Mouse (Mus musculus) stomach, embryonic 14.5 days (tissue): ENCODE data around the gene Cby3. TPM values are rescaled to one million over a fixed set of nuclear protein-coding genes. Genes with fewer than 3 reads are reported as not detected.
A peak's percentile ranks its signal among the peaks of the same experiment; 100 is the strongest.

Source experiments
- ATAC-seq: fragments of 200-750 bp; cut with Nextera tagmentation; 2 replicates; pipeline ENCODE4 v1.8.0; 2017; ENCODE audit warnings: low read depth, moderate TSS enrichment; ENCODE audit not compliant: insufficient number of reproducible peaks, insufficient read depth, low FRiP score
- H3K27ac ChIP-seq: fragments of 300-500 bp; sonication (generic); 2 replicates; pipeline ENCODE4 v1.5.1; 2014; ENCODE audit warnings: mild to moderate bottlenecking, low read length, moderate library complexity, mixed read lengths
- H3K27me3 ChIP-seq: fragments of 300-500 bp; sonication (generic); 2 replicates; pipeline ENCODE4 v1.6.1; 2014; ENCODE audit warnings: low read length, control low read depth, mixed read lengths; ENCODE audit not compliant: control insufficient read depth, insufficient read depth
- H3K36me3 ChIP-seq: fragments of 300-500 bp; sonication (generic); 2 replicates; pipeline ENCODE4 v1.6.1; 2014; ENCODE audit warnings: mild to moderate bottlenecking, control low read depth, low read length, moderate library complexity, mixed read lengths; ENCODE audit not compliant: control insufficient read depth, insufficient read depth
- H3K4me1 ChIP-seq: fragments of 300-500 bp; sonication (generic); 2 replicates; pipeline ENCODE4 v1.6.1; 2014; ENCODE audit warnings: low read length, control low read depth, mixed read lengths; ENCODE audit not compliant: control insufficient read depth, insufficient read depth
- H3K4me2 ChIP-seq: fragments of 300-500 bp; sonication (generic); replicated peaks from 2 replicates; pipeline ENCODE4 v1.6.1; 2014; ENCODE audit warnings: low read depth, low read length, control low read depth
- H3K4me3 ChIP-seq: fragments of 300-500 bp; sonication (generic); 2 replicates; pipeline ENCODE4 v1.5.1; 2014; ENCODE audit warnings: low read depth, low read length, control low read depth
- H3K9ac ChIP-seq: fragments of 300-500 bp; sonication (generic); replicated peaks from 2 replicates; pipeline ENCODE4 v1.6.1; 2014; ENCODE audit warnings: low read depth, mild to moderate bottlenecking, control low read depth, low read length, moderate library complexity, mixed read lengths
- H3K9me3 ChIP-seq: fragments of 300-500 bp; sonication (generic); 2 replicates; pipeline ENCODE4 v1.6.1; 2016; ENCODE audit warnings: low read depth, low read length, control low read depth; ENCODE audit not compliant: control insufficient read depth
- WGBS: fragments of 180-500 bp; shearing (Covaris S2); extraction: QIAGEN DNeasy Blood & Tissue Kit; methylation state at CpG from one replicate; pipeline ENCODE4 v1.1.7; 2014; 5-methylcytosine and 5-hydroxymethylcytosine counted together
- polyA plus RNA-seq: library from polyadenylated mRNA; unstranded; fragments of >200 nt; fragmentation: Nextera tagmentation; extraction: Ambion mirVana; gene quantifications from 2 replicates; pipeline ENCODE4 v1.2.1, GENCODE M21; 2014

Gene Cby3
- polyA plus RNA-seq, 1 experiment from 2014 or later, result 0.51 TPM

DNA sequence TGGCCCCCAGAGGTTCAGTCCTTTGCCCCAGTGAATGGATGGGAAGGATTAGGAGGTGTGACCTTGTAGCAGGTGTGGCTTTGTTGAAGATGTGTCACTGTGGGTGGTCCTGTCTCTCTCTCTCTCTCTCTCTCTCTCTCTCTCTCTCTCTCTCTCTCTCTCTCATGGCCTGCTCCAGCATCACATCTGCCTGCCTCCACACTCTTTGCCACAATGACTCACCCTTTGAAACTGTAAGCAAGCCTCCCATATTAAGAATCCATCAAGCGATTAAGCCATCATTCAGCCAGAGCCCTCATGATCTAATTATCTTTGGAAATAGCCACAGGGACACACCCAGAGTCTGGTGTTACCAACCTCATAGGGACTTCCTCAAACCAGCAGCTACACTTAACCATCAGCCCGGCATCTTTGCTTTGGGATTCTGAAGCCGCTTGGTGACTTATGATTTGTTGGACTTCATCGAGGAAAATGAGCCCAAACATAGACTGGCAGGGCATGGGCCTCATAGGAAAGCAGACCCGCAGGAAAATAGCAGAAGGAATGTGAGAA lies 15.2 kb downstream of the Cby3 start:
- no peak for ATAC-seq
- Histone ChIP-seq H3K4me1 (0 out of 2 replicates have a peak, but pooled peaks cover 4% of the 10 kb centered on the region), H3K27ac (no peak overlapping the region), H3K4me2 (no peak overlapping the region), H3K9me3 (no peaks in the 10 kb centered on the region), H3K27me3 (no peaks in the 10 kb centered on the region), H3K36me3 (no peaks in the 10 kb centered on the region), H3K9ac (no peak overlapping the region), H3K4me3 (no peak overlapping the region)
- 74% methylated on average over 5 of the region's 5 CpGs for WGBS

DNA sequence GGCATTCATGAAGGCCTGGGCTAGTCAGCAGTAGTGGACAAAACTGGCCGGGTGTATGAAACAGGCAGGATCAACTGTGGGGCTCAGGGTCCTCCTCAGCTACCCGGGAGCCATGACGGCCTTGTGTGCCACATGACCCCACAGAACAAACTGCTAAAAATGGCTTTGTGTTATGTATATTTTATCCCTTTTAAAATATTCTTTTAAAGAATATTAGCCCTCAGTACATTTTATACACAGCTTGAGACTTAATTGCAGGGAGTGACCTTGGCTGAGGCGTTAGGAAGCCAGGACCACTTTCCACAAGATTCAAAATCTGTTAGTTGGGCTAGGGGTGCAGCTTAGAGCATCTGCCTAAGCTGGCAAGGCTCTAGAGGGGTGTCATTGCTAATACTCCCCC lies 16.7 kb downstream of the Cby3 start:
- Histone ChIP-seq H3K4me3 (no peak overlapping the region), H3K9ac (peak overlapping the region; percentile 29), H3K4me1 (0 out of 2 replicates have a peak, but pooled peaks cover 4% of the 10 kb centered on the region), H3K27ac (no peak overlapping the region), H3K4me2 (peak overlapping the region; percentile 58), H3K27me3 (no peaks in the 10 kb centered on the region), H3K36me3 (no peaks in the 10 kb centered on the region), H3K9me3 (no peaks in the 10 kb centered on the region)
- 0 out of 2 replicates have a peak, but pooled peaks have one; percentile 64 for ATAC-seq
- WGBS, result 64% methylated on average over 4 of the region's 4 CpGs

GRCm38 (mm10) chr11:50371399-50371841 lies 17.2 kb downstream of the Cby3 start:
- no peaks in the 10 kb centered on the region for H3K27me3 ChIP-seq
- H3K27ac ChIP-seq, result no peak overlapping the region
- H3K4me2 ChIP-seq, result peak overlapping the region; percentile 58
- peaks cover 7% of the 10 kb centered on the region; the same call in 1 of the 2 replicates for H3K4me1 ChIP-seq
- H3K9ac ChIP-seq, result peak overlapping the region; percentile 29
- ATAC-seq, result no peak
- H3K36me3 ChIP-seq, result no peaks in the 10 kb centered on the region
- peak overlapping the region; percentile 32 for H3K4me3 ChIP-seq
- H3K9me3 ChIP-seq, result no peaks in the 10 kb centered on the region
- WGBS, result 3% methylated on average over 18 of the region's 18 CpGs

DNA sequence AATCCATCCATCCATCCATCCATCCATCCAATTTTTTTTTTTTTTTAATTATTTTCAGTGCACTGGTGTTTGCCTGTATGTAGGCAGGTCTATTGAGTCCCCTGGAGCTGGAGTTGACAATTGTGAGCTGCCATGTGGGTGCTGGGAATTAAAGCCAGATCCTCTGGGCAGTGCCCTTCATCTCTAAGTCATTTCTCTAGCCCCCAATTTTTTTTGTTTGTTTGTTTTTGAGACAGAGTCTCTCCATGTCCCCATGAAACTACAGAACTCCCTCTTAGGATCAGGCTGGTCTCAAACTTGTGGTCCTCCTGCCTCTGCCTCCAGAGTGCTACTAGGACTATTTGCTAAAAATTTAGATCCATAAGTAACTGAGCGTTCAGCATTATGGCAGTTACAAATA lies 17.6 kb downstream of the Cby3 start:
- Histone ChIP-seq H3K4me2 (peak overlapping the region; percentile 58), H3K27me3 (no peaks in the 10 kb centered on the region), H3K9ac (no peak overlapping the region), H3K4me3 (peak overlapping the region; percentile 32; the same call in 1 of the 2 replicates), H3K4me1 (peaks cover 9% of the 10 kb centered on the region; the same call in 1 of the 2 replicates), H3K9me3 (no peaks in the 10 kb centered on the region), H3K36me3 (no peaks in the 10 kb centered on the region), H3K27ac (no peak overlapping the region)
- WGBS, result 97% methylated on average over 1 of the region's 1 CpGs
- no peak for ATAC-seq

DNA sequence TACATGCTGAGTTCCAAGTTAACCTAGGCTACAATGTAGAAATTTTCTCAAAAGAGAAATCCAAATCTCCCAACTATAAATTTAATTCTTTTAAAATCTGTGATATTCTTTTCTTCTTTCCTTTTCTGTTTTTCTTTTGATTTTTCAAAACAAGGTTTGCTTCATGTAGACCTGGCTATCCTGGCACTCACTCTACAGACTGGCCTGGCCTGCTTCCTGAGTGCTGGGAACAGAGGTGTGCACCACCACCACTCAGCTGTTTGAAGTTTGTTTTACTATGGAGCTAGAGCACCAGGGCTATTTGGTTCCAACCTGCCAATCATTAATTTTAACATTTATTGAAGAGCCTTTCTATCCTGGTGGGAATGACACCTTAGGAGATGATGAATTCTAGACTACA lies 18.8 kb downstream of the Cby3 start:
- no peak overlapping the region for H3K4me2 ChIP-seq
- no peak for ATAC-seq
- H3K9ac ChIP-seq, result no peak overlapping the region
- H3K36me3 ChIP-seq, result no peaks in the 10 kb centered on the region
- H3K4me3 ChIP-seq, result no peak overlapping the region
- H3K9me3 ChIP-seq, result no peaks in the 10 kb centered on the region
- peaks cover 9% of the 10 kb centered on the region; the same call in 1 of the 2 replicates for H3K4me1 ChIP-seq
- no peak overlapping the region for H3K27ac ChIP-seq
- no peaks in the 10 kb centered on the region for H3K27me3 ChIP-seq

DNA sequence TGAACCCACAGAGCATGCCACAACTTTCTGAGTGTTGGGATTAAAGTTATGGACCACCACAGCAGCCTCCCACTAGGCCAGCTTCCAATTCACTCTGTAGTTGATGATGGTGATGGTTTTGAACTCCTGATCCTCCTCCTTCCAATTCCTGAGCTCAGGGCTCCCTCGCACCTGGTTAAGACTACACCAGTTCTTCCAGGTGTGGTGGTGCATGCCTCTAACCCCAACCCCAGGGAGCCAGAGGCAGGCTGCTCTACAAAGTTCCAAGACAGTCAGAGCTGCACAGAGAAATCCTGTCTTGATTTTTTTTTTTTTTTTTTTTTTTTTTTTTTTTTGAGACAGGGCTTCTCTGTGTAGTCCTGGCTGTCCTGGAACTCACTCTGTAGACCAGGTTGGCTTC lies 19.4 kb downstream of the Cby3 start:
- no peak overlapping the region for H3K4me2 ChIP-seq
- no peak overlapping the region for H3K27ac ChIP-seq
- no peaks in the 10 kb centered on the region for H3K36me3 ChIP-seq
- H3K9ac ChIP-seq, result no peak overlapping the region
- H3K9me3 ChIP-seq, result no peaks in the 10 kb centered on the region
- H3K27me3 ChIP-seq, result no peaks in the 10 kb centered on the region
- peaks cover 9% of the 10 kb centered on the region; the same call in 1 of the 2 replicates for H3K4me1 ChIP-seq
- WGBS, result 93% methylated on average over 1 of the region's 1 CpGs
- no peak for ATAC-seq
- H3K4me3 ChIP-seq, result no peak overlapping the region

- Histone ChIP-seq H3K4me1 (peaks cover 13% of the 10 kb centered on the region), H3K9ac (no peak overlapping the region), H3K27ac (no peak overlapping the region), H3K36me3 (peaks cover 6% of the 10 kb centered on the region), H3K27me3 (no peaks in the 10 kb centered on the region), H3K4me2 (no peak overlapping the region), H3K4me3 (no peak overlapping the region), H3K9me3 (no peaks in the 10 kb centered on the region)
- 91% methylated on average over 13 of the region's 13 CpGs for WGBS
- ATAC-seq, result no peak
These were observed 20.2 kb downstream of the Cby3 start for GRCm38 (mm10) chr11:50374286-50375015.

GRCm38 (mm10) chr11:50375421-50375820 lies 21.2 kb downstream of the Cby3 start:
- H3K27me3 ChIP-seq, result no peaks in the 10 kb centered on the region
- H3K4me3 ChIP-seq, result no peak overlapping the region
- no peak for ATAC-seq
- peaks cover 15% of the 10 kb centered on the region for H3K36me3 ChIP-seq
- peaks cover 18% of the 10 kb centered on the region for H3K4me1 ChIP-seq
- H3K27ac ChIP-seq, result no peak overlapping the region
- H3K4me2 ChIP-seq, result no peak overlapping the region
- WGBS, result 75% methylated on average over 5 of the region's 5 CpGs
- no peaks in the 10 kb centered on the region for H3K9me3 ChIP-seq
- H3K9ac ChIP-seq, result no peak overlapping the region
